Mouse (Mus musculus) granulocyte monocyte progenitor cell, adult 5-6 weeks (primary cell): Measurements from ENCODE around the gene Isca1. TPM values are rescaled to one million over a fixed set of nuclear protein-coding genes. Genes with fewer than 3 reads are reported as not detected.
"Not testable (repeated sequence)": the region's sequence is repeated elsewhere in the genome, so short reads cannot be mapped to it uniquely, and the experiment has no call there.

ENCODE experiments used
- ATAC-seq: replicated peaks from 2 replicates; pipeline ENCODE4 v1.8.0; 2016; ENCODE audit warnings: mild to moderate bottlenecking, moderate TSS enrichment, inconsistent platforms; ENCODE audit not compliant: poor library complexity, severe bottlenecking
- total RNA-seq, 2 experiments: library from RNA; stranded (forward) in 1 of 2; stranded (reverse) in 1 of 2; fragments of 200-712, 200-1000 nt in 1 of 2; fragments of >200 nt in 1 of 2; fragmentation: Nextera tagmentation in 1 of 2; gene quantifications; 2 replicates each; pipeline ENCODE4 v1.2.3; 2014 to 2017

The Isca1 gene
- 47.4 and 55.1 TPM in 2 replicates for total RNA-seq (2014; fragmentation: Nextera tagmentation)
- 23.4 and 25.8 TPM in 2 replicates for total RNA-seq (2017)

DNA sequence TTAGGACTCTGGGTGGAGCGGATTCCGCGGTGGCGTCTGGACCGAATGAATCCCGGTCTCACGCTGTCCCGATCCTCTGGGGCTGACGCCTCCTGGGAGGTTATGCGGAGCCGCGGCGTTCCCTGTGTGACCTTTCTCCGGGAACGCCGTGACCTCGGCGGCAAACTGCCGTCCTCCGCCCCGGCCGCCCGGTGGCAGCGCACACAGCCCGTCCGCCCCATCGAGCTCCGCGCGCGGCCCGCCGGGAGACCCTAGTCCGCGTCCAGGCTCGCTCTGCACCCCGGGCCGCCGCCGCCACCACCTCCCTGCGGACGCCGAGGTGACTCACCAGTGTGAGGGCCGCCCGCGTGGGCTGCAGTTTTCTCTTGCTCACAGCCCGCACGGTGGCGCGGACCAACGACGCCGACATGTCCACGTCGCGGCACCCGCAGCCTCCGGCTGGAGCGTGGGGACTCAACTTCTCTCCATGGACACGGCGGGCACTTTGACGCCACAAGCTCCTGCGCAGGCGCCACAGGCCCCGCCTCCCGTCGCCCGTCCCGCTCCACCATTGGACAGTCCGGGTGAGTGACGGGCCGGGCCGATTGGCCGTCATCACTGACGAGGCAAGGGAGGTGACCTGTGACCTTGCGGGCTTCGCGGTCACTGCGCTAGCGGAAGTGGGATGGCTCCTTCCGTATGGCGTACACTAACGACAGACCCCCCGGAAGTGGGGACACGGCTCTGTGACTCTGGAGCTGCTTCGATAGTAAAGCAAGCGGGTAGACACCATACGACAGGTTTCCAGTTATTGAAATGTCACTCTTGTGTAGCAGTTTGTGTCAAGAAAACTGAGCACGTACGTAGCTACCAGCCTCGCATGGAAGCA, at the start of gene Isca1:
TSS of gene Isca1 (minus strand) at position 515 of the 868 bp plus-strand sequence.
- peak; percentile 80 for ATAC-seq

DNA sequence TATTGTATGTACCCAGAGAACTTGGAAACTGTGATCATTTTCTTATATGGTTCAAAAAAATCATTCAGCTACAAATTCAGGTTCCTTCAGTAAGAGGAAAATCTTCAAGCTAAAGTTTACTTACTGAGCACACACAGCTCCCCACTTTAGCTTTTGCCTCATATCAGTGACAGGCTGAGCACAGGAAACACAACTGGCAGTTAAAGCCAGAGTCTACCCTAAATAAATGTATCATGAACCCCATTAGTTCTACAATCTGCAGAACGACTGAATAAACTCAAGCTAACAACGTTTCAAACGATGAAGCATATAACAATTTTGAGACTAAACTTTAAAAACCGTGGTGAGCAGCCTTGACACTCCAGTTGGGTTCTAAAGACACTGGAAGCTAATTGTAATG, 47.7 kb upstream of the Isca1 start:
- ATAC-seq = no peak

DNA sequence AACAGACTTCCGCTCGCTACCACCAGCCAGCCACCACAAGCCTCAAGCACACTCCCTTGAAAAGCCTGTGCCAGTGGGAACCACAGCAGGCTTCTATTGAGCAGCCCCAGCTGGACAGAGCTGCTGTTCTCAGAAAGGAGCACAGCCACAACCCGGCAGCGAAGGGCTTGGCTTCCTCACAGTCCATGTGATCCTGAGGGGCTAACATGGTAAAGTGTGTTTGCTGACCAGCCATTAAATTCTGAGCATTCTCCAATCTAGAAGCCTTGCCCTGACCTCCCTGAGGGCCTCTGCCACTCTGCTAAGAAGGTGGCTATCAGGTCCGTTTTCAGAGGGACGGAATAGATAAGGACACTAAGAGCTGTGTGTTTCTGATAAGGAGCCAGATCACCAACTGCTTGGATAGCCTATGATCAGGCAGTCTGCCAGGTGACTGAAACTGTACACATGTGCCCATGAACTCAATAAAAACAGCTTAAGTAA, 44.5 kb upstream of the Isca1 start:
- no peak for ATAC-seq

DNA sequence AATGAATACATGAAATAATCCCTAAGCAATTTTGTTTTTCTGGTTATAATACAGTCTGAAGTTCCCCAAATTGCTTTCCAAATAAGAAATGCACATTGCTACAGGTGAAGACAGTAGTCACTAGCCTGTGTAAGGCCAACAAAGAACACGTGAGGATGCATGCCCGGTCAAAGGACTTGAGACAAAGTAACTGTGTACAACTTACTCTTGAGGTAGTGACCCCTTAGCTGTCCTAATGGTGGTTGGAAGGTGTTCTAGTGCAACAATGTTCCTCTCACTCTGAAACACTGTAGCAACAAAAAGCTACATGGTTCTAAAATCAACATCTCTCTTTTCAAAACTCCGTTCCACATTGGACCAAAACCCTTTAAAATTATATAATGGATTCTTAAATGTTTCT, 42.0 kb upstream of the Isca1 start:
- ATAC-seq = no peak

DNA sequence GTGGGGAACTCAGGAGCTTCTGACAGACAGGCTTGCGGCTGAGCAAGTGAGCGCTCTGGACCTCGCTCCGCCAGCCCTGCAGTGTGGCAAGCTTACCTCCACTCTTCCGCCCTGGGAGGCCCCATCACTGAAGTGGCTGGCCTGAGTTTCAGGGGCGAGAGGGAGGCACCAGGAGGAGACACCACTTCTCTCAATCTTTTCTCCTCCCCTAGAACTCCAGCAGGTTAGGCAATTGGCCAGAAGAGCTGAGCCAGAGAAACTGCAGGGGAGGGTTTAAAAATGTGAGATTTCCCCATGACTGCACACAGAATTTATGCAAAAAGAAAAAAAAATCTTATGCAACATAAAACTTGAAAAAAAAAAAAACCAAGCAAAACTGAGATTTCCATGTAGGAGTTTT, 31.4 kb upstream of the Isca1 start:
- ATAC-seq = no peak

DNA sequence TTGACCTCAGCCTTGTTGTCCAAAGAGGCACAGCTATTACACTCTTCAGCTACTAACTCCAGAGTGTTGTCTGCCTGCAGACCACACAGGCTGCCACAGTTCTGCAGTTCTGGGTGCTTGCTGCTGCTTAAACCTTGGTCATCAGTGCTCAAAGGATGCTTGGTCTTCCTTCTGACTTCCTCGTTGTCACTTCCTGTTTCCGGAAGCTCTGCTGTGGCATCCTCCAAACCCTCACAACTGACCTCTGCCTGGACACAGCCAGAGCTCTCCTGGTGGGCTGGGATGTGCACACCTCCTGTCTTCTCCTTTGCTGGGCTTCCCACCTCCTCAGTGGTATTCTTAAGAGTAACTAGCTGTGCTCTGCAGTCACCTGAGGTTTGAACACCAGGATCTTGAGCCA, 30.5 kb upstream of the Isca1 start:
- ATAC-seq = peak; percentile 52

DNA sequence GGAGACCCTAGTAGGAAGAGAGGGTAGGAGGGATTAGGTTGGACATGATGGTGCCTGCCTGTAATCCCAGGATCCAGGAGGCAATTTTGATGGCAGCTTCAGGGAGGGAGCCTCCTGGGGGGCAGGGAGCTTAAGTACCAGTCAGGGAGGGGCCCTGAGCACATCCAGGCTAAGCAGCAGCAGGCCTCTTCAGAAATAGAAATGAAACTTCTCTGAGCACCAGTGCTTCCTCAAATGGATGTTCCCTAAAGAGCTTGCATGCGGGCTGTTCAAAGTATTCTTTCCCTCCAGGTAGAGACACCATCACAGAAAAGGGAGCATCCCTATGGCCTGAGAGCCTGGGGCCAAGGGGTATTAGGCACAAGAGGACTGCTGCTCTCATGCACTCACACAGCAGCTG, 28.7 kb upstream of the Isca1 start:
- ATAC-seq = peak; percentile 65

DNA sequence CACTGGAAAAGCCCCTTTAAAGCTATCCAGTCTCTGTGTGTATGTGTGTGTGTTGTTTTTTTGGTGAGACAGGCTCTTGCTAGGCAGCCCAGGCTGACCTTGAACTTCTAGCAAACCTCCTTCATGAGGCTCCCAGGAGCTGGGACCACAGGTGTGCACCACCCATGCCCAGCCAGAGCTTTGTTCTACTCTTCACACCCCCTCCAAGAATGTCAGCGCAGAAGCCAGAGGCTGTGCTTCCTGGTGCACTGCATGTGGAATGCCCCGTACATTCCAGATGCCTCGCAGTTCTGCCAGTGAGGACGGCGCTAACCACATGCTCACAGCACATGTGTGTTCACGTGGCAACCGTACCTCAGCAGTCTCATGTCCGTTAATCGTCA, 26.8 kb upstream of the Isca1 start:
- ATAC-seq = no peak

DNA sequence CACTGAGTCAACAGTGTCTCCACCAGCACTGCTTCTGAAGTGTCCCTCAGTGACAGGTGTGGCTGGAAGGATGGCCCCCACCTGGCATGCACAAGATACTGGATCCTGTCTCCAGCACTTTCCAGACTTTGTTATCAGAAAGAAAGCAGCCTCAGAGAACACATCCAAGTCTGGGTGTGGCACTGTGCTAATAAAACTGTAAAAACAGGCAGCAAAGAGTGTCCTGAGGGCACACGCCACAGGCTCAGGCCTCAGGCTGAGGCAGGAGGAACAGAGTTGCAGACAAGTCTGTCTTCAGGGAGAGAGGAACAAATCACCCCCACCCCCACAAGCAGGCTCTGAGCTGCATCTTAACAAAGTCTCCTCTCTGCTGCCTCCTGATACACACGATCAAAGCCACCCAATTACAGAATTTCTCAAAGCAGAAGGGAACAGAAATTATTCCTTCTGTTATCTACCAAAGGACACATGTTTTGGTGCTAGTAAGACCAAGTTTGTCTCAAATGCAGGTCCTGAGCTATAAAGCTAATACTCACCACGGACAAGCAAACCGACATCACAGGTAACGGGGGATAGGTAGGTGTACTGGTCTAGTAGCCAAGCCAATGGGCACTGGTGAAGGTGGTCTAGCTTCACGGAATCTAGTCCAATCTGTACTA, 26.3 kb upstream of the Isca1 start:
- ATAC-seq = no peak

DNA sequence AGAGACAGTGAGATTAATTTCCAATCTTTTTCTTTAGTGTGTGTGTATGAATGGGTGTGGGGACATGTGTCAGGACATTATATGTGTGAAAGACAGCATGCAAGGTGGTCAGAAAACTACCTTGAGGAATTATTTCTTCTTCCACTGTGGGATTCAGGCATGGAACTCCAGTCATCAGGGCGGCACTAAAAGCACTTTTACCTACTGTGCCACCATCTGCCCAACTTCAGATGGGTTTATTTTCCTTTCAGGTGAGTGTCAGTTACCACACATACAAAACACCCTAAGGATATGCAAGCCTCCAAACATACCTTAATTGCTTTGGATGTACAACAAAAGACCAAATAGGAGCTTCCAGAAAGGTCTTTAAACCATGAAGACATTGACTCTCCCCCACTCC, 25.2 kb upstream of the Isca1 start:
- no peak for ATAC-seq

DNA sequence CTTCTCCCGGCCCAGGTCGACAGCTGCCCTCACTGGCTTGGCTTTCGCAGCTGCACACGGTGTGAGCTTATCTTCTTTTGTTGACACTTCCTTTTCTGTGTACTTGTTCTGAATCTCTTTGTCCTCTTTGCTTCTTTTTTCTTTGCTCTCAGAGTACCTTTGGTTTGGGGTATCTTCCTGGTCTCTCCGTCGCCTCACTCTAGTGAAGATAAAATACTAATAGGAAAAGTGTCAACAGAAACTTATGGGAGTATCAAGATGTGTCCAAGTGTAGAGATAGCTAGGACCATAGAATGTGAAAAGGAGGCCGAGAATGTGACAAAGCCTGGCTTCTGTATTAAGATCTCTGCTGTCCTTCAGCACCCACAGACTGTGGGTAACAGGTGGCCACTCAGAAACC, 12.5 kb upstream of the Isca1 start, which contains the start of gene Gm49354:
TSS of gene Gm49354 (minus strand) at position 101 of the 400 bp plus-strand sequence.
- ATAC-seq = no peak

DNA sequence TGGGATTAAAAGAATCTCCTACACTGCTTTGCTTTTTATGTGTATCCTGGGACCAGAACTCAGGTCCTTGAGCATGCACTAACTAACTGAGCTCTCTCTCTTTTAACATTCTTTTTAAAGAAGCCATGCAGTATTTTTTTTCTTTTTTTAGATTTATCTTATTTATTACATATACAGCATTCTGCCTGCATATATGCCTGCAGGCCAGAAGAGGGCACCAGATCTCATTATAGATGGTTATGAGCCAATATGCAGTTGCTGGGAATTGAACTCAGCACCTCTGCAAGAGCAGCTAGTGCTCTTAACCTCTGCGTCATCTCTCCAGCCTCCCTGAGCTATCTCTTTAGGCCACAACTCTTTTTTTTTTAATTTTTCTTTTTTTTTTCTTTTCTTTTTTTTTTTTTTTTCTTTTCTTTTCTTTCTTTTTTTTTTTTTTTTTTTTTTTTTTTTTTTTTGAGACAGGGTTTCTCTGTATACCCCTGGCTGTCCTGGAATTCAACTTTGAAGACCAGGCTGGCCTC, 10.2 kb upstream of the Isca1 start:
- ATAC-seq = not testable (repeated sequence)

DNA sequence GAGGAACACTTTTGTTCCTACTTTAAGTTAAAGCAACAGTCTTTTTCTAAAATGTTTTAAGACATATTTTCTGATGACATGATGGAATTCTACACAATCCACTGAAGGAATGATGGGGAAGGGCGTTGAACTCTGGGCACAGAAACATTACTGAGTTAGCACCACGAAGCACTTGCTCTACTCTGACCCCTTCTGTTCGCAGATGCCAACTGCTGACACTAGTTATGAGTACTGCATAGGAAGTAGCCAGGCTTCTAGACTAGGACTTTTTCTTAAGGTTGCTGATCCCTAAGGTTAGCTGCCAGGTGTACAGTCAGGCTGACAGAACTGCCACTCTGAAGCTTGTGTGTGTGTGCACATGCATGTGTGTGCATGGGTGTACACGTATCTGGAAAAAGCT, 9.6 kb upstream of the Isca1 start:
- ATAC-seq = no peak

DNA sequence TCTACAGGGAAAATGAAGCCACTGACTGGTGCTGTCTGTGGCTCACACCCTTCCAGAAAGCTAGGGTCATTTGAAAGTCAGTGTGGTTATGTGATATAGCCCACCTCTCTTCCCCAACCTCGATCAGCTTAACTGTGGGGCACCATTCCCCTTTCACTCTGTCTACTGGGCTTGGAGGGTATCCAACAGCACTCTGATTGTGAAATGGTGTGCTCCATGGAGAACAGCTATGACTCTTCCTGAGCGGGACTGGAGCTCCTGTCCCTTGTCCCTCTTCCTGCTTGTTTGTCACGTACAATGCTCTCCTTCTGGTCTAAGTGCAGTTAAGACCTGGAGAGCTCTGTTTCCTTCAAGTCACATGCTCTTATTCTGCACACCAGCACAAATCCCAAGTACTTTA, 5.6 kb upstream of the Isca1 start:
- no peak for ATAC-seq

DNA sequence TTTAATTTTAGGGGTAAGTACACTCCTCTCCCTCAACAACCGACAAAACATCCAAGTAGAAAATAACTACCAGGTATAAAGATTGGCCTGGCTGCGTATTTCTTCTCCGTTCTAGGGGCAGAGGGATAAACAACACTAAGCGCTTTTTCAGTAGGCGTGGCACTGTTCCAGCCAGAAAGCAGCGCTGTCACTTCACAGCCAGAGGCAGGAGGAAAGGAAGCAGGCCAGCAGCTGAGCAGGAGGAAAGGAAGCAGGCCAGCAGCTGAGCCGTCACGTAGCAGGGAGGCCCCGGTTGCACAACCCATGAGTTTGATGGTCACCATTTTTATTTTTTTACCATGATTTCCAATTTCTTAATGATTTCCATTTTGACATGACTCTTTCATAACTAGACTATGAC, 1.6 kb upstream of the Isca1 start:
- ATAC-seq = peak; percentile 62

DNA sequence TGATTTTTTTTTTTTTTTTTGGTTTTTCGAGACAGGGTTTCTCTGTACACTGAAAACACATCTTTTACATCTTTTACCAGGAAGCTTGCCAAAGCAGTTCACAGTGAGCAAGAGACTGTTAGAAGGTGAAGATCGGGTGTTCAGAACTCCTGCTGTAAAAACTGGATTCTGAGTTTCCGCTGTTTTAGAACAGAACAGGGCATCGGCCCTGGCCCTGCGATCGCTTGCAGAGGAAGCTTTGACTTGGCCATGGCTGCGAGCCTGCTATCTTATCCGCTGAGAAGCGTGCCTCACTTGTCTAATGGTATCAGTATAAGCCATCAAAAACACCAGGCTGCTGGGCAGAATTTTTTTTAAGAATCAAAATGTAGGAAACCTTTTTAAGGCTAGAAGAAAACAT, 1.2 kb upstream of the Isca1 start:
- no peak for ATAC-seq

DNA sequence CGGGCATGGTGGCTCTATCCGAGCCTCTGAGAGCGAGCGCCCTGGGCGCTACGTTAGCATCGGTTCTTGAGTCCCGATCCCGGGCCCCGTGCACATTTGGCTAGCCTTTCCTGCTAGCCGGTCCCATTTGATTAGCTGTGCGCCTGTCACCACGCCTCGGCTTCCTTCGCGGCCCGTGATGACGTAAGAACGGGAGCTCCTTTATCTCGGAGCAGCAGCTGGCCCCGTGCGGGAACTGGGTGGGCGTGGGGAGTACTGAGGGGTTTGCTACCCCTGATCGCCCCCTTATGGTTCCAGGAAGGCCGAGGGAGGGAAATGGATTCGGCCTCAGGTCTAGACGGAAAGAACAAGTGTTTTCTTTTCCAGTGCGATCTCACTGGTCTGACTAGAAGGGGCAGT, 553 bp upstream of the Isca1 start:
- ATAC-seq = peak; percentile 60

DNA sequence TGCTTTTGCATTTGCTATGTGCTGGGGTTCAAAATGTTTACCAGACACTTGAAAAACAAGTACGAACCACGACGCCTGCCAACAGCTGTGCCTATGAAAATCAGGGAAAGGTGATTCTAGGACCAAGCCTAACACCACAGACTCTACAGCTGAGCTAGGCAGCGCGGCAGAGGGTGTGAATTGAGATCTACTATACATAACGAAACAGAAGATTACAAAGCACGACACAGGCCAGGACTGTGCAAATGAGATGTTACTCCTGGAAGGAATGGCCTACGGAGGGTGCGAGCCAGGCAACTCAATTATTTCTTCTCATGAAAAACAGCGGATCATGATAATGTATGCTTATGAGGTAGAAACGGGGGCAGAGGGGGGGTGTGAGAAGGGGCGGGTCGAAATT, 1.1 kb downstream of the Isca1 start:
- ATAC-seq = no peak

DNA sequence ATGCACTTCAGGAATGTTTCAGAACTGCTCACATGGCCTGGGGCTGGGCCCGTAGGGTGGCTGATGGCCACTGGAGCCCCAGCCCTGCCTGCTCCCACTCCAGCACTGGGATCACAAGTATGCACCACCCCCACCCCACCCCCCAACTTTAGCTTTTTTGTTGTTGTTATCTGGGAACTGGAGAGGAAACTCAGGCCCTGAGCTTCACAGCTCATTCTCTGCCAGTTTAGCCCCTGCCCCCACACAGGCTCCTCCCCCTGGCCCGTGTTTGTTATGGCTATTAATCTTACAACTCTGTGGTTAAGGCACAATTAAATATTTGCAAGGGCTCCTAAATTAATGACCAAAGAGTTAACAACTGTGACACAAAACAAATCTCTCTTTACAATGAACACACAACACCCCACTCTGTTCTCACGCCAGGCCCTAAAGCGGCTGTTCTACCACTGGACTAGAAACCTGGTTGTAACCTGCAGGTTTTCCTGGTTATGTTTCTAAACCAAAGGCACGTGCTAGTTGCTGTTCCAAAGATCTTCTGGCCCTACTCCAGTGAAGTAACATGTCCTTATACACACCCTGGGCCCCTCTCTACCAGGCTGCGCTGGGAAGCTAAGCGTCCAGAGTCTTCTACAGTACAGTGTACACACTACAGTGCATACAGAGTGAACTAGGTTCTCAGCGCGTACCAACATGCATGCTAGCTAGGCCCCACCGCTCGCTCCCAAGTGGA, 2.7 kb downstream of the Isca1 start:
- no peak for ATAC-seq

DNA sequence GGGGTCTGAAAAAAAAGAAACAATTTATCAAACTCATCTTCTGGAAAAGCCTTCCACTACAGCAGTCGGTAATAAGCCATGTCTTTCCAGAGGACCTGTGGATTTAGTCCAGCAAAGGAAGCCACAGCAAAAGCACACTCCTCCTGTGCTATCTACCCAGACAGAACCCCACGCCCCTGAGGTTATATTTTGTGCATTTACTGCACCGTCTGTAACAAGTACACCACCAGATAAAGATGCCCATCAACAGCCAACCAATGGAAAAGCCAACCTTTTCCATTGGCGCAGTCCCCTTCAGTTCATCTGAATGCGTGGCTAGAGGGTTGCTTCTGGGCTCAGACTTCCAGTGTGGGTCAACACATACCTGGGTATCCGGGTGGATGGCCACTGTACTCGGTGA, 6.8 kb downstream of the Isca1 start:
- ATAC-seq = no peak

DNA sequence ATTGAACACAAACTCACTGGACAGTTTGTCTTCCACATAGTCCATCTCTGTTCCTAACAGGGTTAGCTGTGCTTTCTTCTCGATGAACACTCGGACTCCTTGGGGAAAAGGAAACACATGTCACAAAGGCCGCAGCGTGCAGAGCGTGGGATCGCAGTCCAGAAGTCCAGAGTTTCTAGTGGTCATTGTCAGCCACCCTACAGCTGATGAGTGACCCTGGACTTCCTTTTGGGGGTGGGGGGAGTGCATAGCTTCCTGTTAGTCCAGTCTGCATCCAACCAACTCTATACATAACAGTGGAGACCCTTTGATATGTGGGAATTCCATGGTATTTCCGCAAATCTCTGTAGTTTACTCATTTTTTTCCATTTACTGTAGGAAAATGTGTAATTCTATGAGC, 12.7 kb downstream of the Isca1 start:
- ATAC-seq = no peak
